16 mouse cellular contexts compared by ENCODE assay signal in the genomic region with DNA sequence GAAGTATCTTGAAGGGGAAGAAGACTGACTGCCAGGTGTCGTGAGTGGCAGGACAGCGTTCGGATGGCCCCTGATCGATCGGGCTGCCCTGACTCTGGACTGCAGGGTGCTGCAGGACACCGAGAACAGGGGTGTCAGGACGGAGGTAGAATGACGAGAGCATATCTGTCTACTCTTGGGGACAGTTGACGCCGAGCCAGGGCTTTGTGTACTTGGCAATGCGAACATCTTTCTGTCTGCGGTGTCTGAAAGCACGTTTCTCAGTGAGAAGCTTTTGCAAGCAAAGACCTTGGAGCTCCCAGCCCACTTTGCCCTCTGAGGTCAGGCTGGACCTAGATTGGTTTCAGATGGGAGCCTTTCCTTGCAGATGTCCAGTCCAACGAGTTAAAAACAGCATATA.
A peak's percentile ranks its signal among the peaks of the same experiment; 100 is the strongest.
DNase-seq lines count a peak whose midpoint lies in the region; ATAC-seq lines count a peak whose summit lies in the region.
"Had no signal": no experiment of that assay in that cellular context is flagged by ENCODE, and none has a peak within 500 bp of the region (broad histone marks: within the 10 kb centered on the region; RNA-seq: fewer than 3 reads in every experiment).

No protein-coding gene starts in this region.

- DNase-seq in cerebellum, postnatal 10 days = peak; percentile 62 to 64
- DNase-seq in cerebellum, adult 9-10 months = no peak
- peak; percentile 43 to 50 for DNase-seq in cerebellum, postnatal 25 days
- peak; percentile 24 for DNase-seq in NIH3T3 (ENCODE audit: low read depth)
- no peak for DNase-seq in lung, postnatal 25 days (ENCODE audit: low spot score)
- DNase-seq: adrenal gland, adult 2 months; adrenal gland, postnatal 10 days; adrenal gland, postnatal 25 days; B cell, adult 2 months; cerebellum, adult 11-12 months; cerebellum, adult 8-10 months; embryo, embryonic 11 days had no signal

- ATAC-seq in cerebellum, adult (ENCODE audit: insufficient number of reproducible peaks, low FRiP score, low TSS enrichment) = no peak
- ATAC-seq: CD4-positive, CD25-positive, alpha-beta regulatory T cell, adult 4 months; forebrain, embryonic 14.5 days; forebrain, embryonic 16.5 days had no signal

Comparison
In these comparisons a context has a peak if more than half of its experiments do, and no peak if none do; other contexts are left out.
1. DNase-seq: peak in cerebellum, postnatal 10 days (2 of 2), cerebellum, postnatal 25 days (2 of 2) and NIH3T3 (single experiment); none in cerebellum, adult 9-10 months (single experiment) and lung, postnatal 25 days (single experiment).